ENCODE assay signal across 16 mouse cellular contexts in genomic region chr11:86914329-86914728, GRCm38 (mm10).
DNase-seq lines count a peak whose midpoint lies in the region; ATAC-seq lines count a peak whose summit lies in the region.
"Had no signal": no experiment of that assay in that cellular context is flagged by ENCODE, and none has a peak within 500 bp of the region (broad histone marks: within the 10 kb centered on the region; RNA-seq: fewer than 3 reads in every experiment).

No protein-coding gene starts in this region.

- H3K4me2 ChIP-seq in hindbrain, embryonic 13.5 days, result no peak overlapping the region
- H3K4me2 ChIP-seq: limb, embryonic 12.5 days; midbrain, embryonic 13.5 days had no signal

- H3K27me3 ChIP-seq in heart, embryonic 10.5 days (ENCODE audit: insufficient read depth, poor library complexity, severe bottlenecking), result no peaks in the 10 kb centered on the region
- H3K27me3 ChIP-seq in hindbrain, embryonic 13.5 days, result no peaks in the 10 kb centered on the region
- H3K27me3 ChIP-seq: limb, embryonic 12.5 days; midbrain, embryonic 13.5 days had no signal

- DNase-seq in heart, embryonic 10.5 days (ENCODE audit: low spot score), result no peak
- DNase-seq in heart, adult 9 months (ENCODE audit: low spot score in 2 of 2), result no peak
- peak; percentile 67 to 70 for DNase-seq in right cerebral cortex, adult 2 months (ENCODE audit: low spot score in 2 of 2)
- no peak for DNase-seq in right cerebral cortex, postnatal 4 days
- peak; percentile 39 to 79 for DNase-seq in left cerebral cortex, adult 8-10 months (ENCODE audit: low spot score in 2 of 2)
- no peak for DNase-seq in ovary, postnatal 14 days (ENCODE audit: low spot score)
- DNase-seq: cerebellum, adult 8-10 months; embryo, embryonic 11 days; heart, adult 11 months; heart, postnatal 36 days had no signal

- H3K9ac ChIP-seq in hindbrain, embryonic 13.5 days, result no peak overlapping the region
- H3K9ac ChIP-seq: limb, embryonic 12.5 days; midbrain, embryonic 13.5 days had no signal

- peak overlapping the region; percentile 87 for H3K27ac ChIP-seq in heart, embryonic 10.5 days
- no peak overlapping the region for H3K27ac ChIP-seq in hindbrain, embryonic 13.5 days
- H3K27ac ChIP-seq: kidney, postnatal 0 days; limb, embryonic 12.5 days; midbrain, embryonic 13.5 days had no signal

- peaks cover 58% of the 10 kb centered on the region for H3K4me1 ChIP-seq in heart, embryonic 10.5 days
- no peaks in the 10 kb centered on the region for H3K4me1 ChIP-seq in hindbrain, embryonic 13.5 days (replicated peaks)
- H3K4me1 ChIP-seq: midbrain, embryonic 13.5 days had no signal

- WGBS in heart, embryonic 10.5 days, result 82% methylated on average over 9 of the region's 9 CpGs
- 85% methylated on average over 9 of the region's 9 CpGs for WGBS in hindbrain, embryonic 13.5 days

- no peaks in the 10 kb centered on the region for H3K36me3 ChIP-seq in heart, embryonic 10.5 days
- H3K36me3 ChIP-seq in hindbrain, embryonic 13.5 days, result no peaks in the 10 kb centered on the region
- H3K36me3 ChIP-seq: G1E; limb, embryonic 12.5 days; midbrain, embryonic 13.5 days had no signal

- H3K4me3 ChIP-seq in heart, embryonic 10.5 days, result no peak overlapping the region
- H3K4me3 ChIP-seq in hindbrain, embryonic 13.5 days, result no peak overlapping the region
- H3K4me3 ChIP-seq: limb, embryonic 12.5 days; midbrain, embryonic 13.5 days had no signal

- no peaks in the 10 kb centered on the region for H3K9me3 ChIP-seq in heart, embryonic 10.5 days
- H3K9me3 ChIP-seq in hindbrain, embryonic 13.5 days, result no peaks in the 10 kb centered on the region
- H3K9me3 ChIP-seq: G1E; limb, embryonic 12.5 days; midbrain, embryonic 13.5 days had no signal

- ATAC-seq in hindbrain, embryonic 13.5 days (ENCODE audit: low FRiP score), result no peak
- ATAC-seq: forebrain, embryonic 16.5 days; midbrain, embryonic 13.5 days had no signal

Comparison
In these comparisons a context has a peak if more than half of its experiments do, and no peak if none do; other contexts are left out.
1. DNase-seq: peak in right cerebral cortex, adult 2 months (2 of 2) and left cerebral cortex, adult 8-10 months (2 of 2); none in heart, embryonic 10.5 days (single experiment), heart, adult 9 months (0 of 2), right cerebral cortex, postnatal 4 days (single experiment) and ovary, postnatal 14 days (single experiment).